Mouse (Mus musculus) megakaryocyte, embryonic 14.5 days (primary cell): ENCODE data around the gene Pcsk5. TPM values are rescaled to one million over a fixed set of nuclear protein-coding genes. Genes with fewer than 3 reads are reported as not detected.

Experiments
- H3K27me3 ChIP-seq: replicated peaks from 2 replicates; pipeline ENCODE3; 2012; ENCODE audit warnings: inconsistent platforms
- H3K36me3 ChIP-seq: replicated peaks from 2 replicates; pipeline ENCODE3; 2012; ENCODE audit warnings: low read length, inconsistent platforms, mixed read lengths
- H3K4me1 ChIP-seq: 2 replicates; pipeline ENCODE4 v1.6.1; 2012; ENCODE audit warnings: inconsistent platforms
- H3K4me3 ChIP-seq: replicated peaks from 2 replicates; pipeline ENCODE3; 2012; ENCODE audit warnings: moderate library complexity, mild to moderate bottlenecking, inconsistent platforms
- H3K9me3 ChIP-seq: 2 replicates; pipeline ENCODE4 v1.6.1; 2012; ENCODE audit warnings: inconsistent platforms
- FLI1 ChIP-seq: IDR thresholded peaks from 2 replicates; pipeline ENCODE4 v1.6.1; 2012; ENCODE audit warnings: low read length, inconsistent platforms, mixed read lengths
- GATA1 ChIP-seq: IDR thresholded peaks from 3 replicates; pipeline ENCODE4 v1.6.1; 2012; ENCODE audit warnings: mixed read lengths, low read length, inconsistent platforms, borderline replicate concordance
- polyA plus RNA-seq: library from polyadenylated mRNA; stranded (reverse); fragments of >175 nt; gene quantifications from 2 replicates; pipeline ENCODE4 v1.2.3, GENCODE M21; 2012; ENCODE audit warnings: low replicate concordance; ENCODE audit not compliant: insufficient read depth

Gene Pcsk5
- polyA plus RNA-seq, 1 experiment, result not detected

DNA sequence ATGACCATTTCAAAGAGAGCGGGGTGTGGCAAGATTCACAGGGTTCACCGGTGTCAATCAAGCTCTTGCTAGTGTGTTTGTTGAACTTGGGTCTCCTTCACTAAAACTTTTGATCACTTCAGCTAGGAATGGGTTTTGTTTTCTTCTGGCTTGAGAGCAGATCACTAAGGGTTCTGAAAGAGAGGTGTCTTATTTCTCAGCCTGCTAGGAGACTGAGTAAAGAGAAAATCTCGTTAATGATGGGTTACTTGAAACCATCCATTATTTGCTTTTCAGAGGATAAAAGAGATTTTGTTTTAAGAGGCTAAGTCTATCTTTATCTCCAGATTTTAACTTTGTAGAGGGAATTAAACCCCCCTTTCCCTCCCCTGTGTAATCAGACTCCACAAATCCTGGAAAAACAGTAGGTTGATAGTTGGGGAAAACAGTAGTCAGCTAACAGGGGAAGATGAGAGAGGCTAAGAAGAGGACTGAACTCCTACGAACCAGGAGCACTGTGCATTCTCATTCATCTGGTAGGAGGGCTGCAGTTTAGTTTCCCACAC lies 424.4 kb downstream of the Pcsk5 start:
- Histone ChIP-seq H3K9me3 (peaks cover 3% of the 10 kb centered on the region; the same call in 1 of the 2 replicates), H3K4me1 (no peaks in the 10 kb centered on the region), H3K27me3 (peaks cover 6% of the 10 kb centered on the region), H3K4me3 (no peak overlapping the region), H3K36me3 (no peaks in the 10 kb centered on the region)
- TF ChIP-seq GATA1 (no peak), FLI1 (no peak)

DNA sequence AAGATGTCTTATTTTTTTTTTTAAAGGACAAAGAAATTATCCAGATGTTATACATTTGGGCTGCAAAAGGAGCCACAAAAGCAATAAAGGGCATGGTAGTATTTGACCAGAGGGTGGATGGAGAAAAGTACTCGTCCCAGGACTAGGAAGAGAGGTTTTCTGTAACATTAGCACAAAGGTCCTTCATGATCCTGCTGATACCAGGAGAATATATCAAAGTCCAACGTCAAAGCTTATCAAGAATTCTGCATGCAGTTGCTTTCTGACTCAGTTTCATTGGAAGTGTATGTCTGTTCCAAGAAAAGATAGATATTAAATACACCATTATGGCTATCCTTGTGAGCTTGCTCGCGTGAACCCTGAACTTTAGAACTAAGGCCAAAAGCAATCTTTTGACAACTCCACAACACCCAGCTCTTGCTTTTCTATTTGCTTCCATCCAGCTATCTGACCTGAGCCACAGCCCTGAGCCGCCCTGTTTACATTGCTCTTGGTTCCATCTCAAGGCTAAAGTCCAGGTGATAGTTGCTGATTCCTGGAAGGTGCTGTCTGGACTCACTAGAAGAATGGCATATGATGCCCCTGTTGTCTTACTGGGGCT lies 426.9 kb downstream of the Pcsk5 start:
- H3K4me1 ChIP-seq, result peaks cover 10% of the 10 kb centered on the region
- peaks cover 14% of the 10 kb centered on the region for H3K9me3 ChIP-seq
- H3K27me3 ChIP-seq, result peaks cover 6% of the 10 kb centered on the region
- peaks cover 4% of the 10 kb centered on the region for H3K36me3 ChIP-seq
- H3K4me3 ChIP-seq, result no peak overlapping the region
- TF ChIP-seq FLI1 (no peak), GATA1 (no peak)

DNA sequence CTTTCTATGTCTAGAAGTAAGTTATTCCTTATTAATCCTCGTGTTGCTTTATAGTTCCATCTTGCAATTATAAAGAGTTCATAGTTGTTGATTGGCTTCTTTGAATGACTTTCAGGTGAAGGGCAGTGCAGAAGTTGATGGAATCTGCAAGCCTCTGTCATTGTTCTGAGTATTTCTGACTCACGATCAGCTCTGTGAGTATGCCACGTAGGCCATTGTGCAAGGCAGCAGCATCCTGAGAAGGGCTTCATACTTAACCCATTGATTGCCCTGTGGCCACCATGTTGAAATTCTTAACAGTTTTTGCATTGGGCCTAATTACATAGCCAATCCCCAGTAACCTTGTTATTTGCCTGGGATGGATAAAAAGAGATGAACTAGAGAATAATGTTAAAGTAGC lies 428.1 kb downstream of the Pcsk5 start:
- H3K4me3 ChIP-seq, result no peak overlapping the region
- peaks cover 11% of the 10 kb centered on the region for H3K36me3 ChIP-seq
- H3K9me3 ChIP-seq, result peaks cover 21% of the 10 kb centered on the region
- peaks cover 10% of the 10 kb centered on the region for H3K4me1 ChIP-seq
- TF ChIP-seq GATA1, result no peak
- TF ChIP-seq FLI1, result no peak
- peaks cover 2% of the 10 kb centered on the region for H3K27me3 ChIP-seq

DNA sequence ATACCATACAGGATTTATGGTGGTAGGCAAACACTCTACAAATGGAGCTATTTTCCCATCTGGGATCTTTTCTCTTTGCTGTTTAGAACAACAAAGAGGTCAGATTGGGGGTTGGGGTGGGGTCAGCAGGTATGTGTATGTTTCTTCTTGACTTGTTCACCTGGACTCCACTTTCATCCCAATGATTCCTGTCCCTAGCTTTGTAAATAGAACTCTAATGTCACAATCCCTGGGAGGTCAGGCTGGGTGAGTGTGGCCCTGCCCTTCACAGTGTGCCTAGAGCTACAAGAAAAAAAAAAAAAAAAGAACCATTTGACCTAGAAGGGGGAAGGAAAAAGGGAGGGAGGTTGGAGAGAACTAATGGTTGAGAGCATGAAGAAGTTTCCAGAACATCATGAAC lies 428.8 kb downstream of the Pcsk5 start:
- TF ChIP-seq GATA1 (no peak), FLI1 (no peak)

DNA sequence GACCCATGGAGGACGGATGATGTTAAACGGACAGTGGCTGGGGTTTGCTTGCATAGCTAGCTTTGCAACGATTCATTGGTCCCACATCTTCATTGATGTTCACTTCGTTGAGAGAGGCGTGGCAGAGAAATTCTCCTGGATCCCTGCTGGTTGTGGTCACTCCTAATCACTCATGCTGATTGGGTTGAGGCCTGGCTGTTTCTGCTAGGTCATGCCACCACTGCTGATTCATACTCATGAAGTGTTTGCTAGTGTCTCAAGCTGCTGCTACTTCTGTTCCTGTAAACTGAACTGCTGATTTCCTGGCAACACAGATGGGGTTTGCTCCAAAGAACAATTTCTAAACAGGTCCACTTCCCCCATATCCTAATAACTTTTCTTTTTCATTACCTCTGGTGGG lies 430.6 kb downstream of the Pcsk5 start:
- H3K9me3 ChIP-seq, result peaks cover 21% of the 10 kb centered on the region
- peaks cover 22% of the 10 kb centered on the region for H3K4me1 ChIP-seq
- TF ChIP-seq FLI1 (no peak), GATA1 (no peak)
- peak overlapping the region; percentile 4 for H3K4me3 ChIP-seq
- peaks cover 11% of the 10 kb centered on the region for H3K36me3 ChIP-seq
- no peaks in the 10 kb centered on the region for H3K27me3 ChIP-seq

More for the DNA sequence above, 428.8 kb downstream of the Pcsk5 start:
- H3K4me3 ChIP-seq, result no peak overlapping the region
- peaks cover 21% of the 10 kb centered on the region for H3K9me3 ChIP-seq
- peaks cover 13% of the 10 kb centered on the region for H3K4me1 ChIP-seq
- H3K27me3 ChIP-seq, result peaks cover under 1% of the 10 kb centered on the region
- peaks cover 11% of the 10 kb centered on the region for H3K36me3 ChIP-seq

- no peaks in the 10 kb centered on the region for H3K27me3 ChIP-seq
- H3K4me1 ChIP-seq, result peaks cover 42% of the 10 kb centered on the region
- TF ChIP-seq GATA1, result no peak
- TF ChIP-seq FLI1, result no peak
- H3K36me3 ChIP-seq, result peaks cover 43% of the 10 kb centered on the region
- no peak overlapping the region for H3K4me3 ChIP-seq
- peaks cover 21% of the 10 kb centered on the region for H3K9me3 ChIP-seq
Measured at GRCm38 (mm10) chr19:17403175-17403574, 434.3 kb downstream of the Pcsk5 start.

DNA sequence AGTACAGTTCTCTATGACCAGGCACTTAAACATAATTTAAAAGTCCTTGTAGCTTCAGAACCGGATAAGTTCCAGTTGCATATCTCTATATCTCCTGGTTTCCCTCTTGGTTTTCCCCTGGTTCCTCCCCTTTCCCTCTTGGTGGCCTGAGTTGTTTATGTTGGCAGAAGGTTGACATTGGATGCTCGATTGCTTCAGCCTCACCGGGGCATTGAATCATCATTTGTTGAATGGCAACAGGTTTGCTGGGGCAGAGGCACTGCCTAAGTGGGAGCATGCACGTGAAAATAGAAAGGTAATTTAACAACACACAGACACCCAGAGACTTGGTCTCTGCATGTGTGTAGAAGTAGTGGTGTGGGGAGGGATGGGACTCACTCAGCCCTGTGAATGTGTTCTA lies 436.9 kb downstream of the Pcsk5 start:
- Histone ChIP-seq H3K9me3 (peaks cover 7% of the 10 kb centered on the region), H3K36me3 (peaks cover 62% of the 10 kb centered on the region), H3K27me3 (no peaks in the 10 kb centered on the region), H3K4me3 (no peak overlapping the region), H3K4me1 (peaks cover 50% of the 10 kb centered on the region)
- TF ChIP-seq FLI1, result no peak

- Histone ChIP-seq H3K27me3 (no peaks in the 10 kb centered on the region), H3K9me3 (peaks cover 1% of the 10 kb centered on the region), H3K4me3 (no peak overlapping the region), H3K4me1 (peaks cover 56% of the 10 kb centered on the region), H3K36me3 (peaks cover 60% of the 10 kb centered on the region)
- TF ChIP-seq GATA1, result no peak
- no peak for TF ChIP-seq FLI1
Measured at GRCm38 (mm10) chr19:17399965-17400364, 437.5 kb downstream of the Pcsk5 start.

DNA sequence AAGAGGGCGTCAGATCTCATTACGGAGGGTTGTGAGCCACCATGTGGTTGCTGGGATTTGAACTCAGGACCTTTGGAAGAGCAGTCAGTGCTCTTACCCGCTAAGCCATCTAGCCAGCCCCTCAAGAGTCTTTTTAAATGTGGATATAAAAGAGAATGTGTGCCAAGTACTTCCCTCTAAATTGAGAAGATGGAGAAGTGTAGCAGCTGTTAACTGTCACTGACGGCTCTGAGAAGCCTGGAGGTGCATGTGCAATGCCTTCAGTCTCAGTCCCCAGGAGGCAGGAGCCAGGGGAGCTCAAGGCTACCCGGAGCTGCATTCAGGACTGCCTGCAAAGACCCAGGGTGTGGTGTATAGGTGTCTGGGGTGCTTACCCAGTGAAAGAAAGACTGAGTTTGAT lies 439.5 kb downstream of the Pcsk5 start:
- Histone ChIP-seq H3K4me3 (no peak overlapping the region), H3K4me1 (peaks cover 57% of the 10 kb centered on the region), H3K27me3 (no peaks in the 10 kb centered on the region), H3K36me3 (peaks cover 58% of the 10 kb centered on the region), H3K9me3 (no peaks in the 10 kb centered on the region)
- no peak for TF ChIP-seq FLI1
- TF ChIP-seq GATA1, result no peak

DNA sequence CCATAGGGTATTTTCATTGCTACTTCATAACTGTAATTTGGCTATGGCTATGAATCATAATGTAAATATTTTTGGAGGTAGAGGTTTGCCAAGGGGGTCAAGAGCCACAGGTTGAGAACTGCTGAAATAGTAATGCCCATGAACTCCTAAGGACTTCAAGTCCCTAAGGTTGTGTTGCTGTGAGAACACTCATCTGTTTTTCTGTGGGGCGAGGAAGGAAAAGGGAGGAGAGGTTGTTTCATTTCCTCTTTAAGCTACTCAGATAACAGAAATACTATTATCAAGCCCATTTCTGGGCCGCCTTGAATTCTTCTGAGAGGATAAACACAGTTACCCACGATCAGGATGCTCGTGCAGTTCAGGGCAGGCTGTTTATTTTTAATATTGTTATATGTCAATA lies 440.6 kb downstream of the Pcsk5 start:
- no peak overlapping the region for H3K4me3 ChIP-seq
- TF ChIP-seq GATA1 (no peak), FLI1 (no peak)
- H3K4me1 ChIP-seq, result peaks cover 59% of the 10 kb centered on the region
- H3K36me3 ChIP-seq, result peaks cover 58% of the 10 kb centered on the region
- no peaks in the 10 kb centered on the region for H3K9me3 ChIP-seq
- H3K27me3 ChIP-seq, result no peaks in the 10 kb centered on the region

GRCm38 (mm10) chr19:17393841-17394591 lies 443.4 kb downstream of the Pcsk5 start, which contains the start of gene Rfk:
Rfk (plus strand) TSS chr19:17394043.
- Histone ChIP-seq H3K36me3 (peaks cover 35% of the 10 kb centered on the region), H3K4me3 (peak within 1 kb of the TSS; percentile 95), H3K27me3 (no peaks in the 10 kb centered on the region), H3K4me1 (peaks cover 42% of the 10 kb centered on the region), H3K9me3 (no peaks in the 10 kb centered on the region)
- TF ChIP-seq GATA1 (no peak), FLI1 (no peak)
